Mouse (Mus musculus) frontal cortex, postnatal 36 days (tissue): ENCODE measurements around the gene Zfp980.
"Not testable (repeated sequence)": the region's sequence is repeated elsewhere in the genome, so short reads cannot be mapped to it uniquely, and the experiment has no call there.

ENCODE experiments used
- DNase-seq, 2 experiments: peaks; one replicate each; pipeline ENCODE4 v3.0.0; 2022; ENCODE audit warnings: low spot score in 2 of 2

Gene Zfp980

GRCm38 (mm10) chr4:145670385-145670784 lies at the start of gene Zfp980:
Gene Zfp980 (plus strand): TSS chr4:145670685.
- not testable (repeated sequence) for DNase-seq

- not testable (repeated sequence) for DNase-seq
Measured at GRCm38 (mm10) chr4:145640416-145641185, 29.9 kb upstream of the Zfp980 start.

GRCm38 (mm10) chr4:145674286-145674780 lies 3.8 kb downstream of the Zfp980 start:
- not testable (repeated sequence) for DNase-seq

GRCm38 (mm10) chr4:145680217-145680616 lies 9.7 kb downstream of the Zfp980 start:
- DNase-seq, result not testable (repeated sequence)

GRCm38 (mm10) chr4:145680672-145681387 lies 10.3 kb downstream of the Zfp980 start:
- not testable (repeated sequence) for DNase-seq

GRCm38 (mm10) chr4:145682021-145682420 lies 11.5 kb downstream of the Zfp980 start:
- DNase-seq, result not testable (repeated sequence)

GRCm38 (mm10) chr4:145683024-145683766 lies 12.7 kb downstream of the Zfp980 start:
- not testable (repeated sequence) for DNase-seq

GRCm38 (mm10) chr4:145686061-145686460 lies 15.6 kb downstream of the Zfp980 start:
- DNase-seq, result not testable (repeated sequence)

GRCm38 (mm10) chr4:145744935-145745644 lies 74.6 kb downstream of the Zfp980 start:
- DNase-seq, result not testable (repeated sequence)

GRCm38 (mm10) chr4:145745645-145745991 lies 75.1 kb downstream of the Zfp980 start:
- DNase-seq, result not testable (repeated sequence)
